Mouse (Mus musculus) v-Abl transformed pro-B cells (cell line): ENCODE measurements around the gene Mcemp1.

Experiments
- in situ Hi-C, 2 experiments: fragments of 400-800 bp; cut with MboI; formaldehyde crosslinking; loops; one replicate each; pipeline ENCODE4 v1.15.1; 2025; ENCODE audit not compliant: unreplicated experiment in 2 of 2

The Mcemp1 gene

GRCm38 (mm10) chr8:3665507-3665906 is at the start of gene Mcemp1:
TSS of gene Mcemp1 (plus strand) at chr8:3665754.
- in situ Hi-C loops, result no loop called here

GRCm38 (mm10) chr8:3621199-3621970 is 44.2 kb upstream of the Mcemp1 start, which contains the start of the genes Xab2 and Pet100:
TSS of gene Xab2 (minus strand) at chr8:3621316.
TSS of gene Pet100 (plus strand) at chr8:3621548.
- in situ Hi-C loops, result loop anchor here (10.0 kb wide), 2 partner anchors 107 to 267 kb away; partner anchors contain the start of genes A430078G23Rik (in 1 of the 2) and Pnpla6 (in 1 of the 2)

- in situ Hi-C loops, result loop anchor here (10.0 kb wide), 2 partner anchors 107 to 267 kb away; partner anchors contain the start of genes A430078G23Rik (in 1 of the 2) and Pnpla6 (in 1 of the 2)
These were observed 43.4 kb upstream of the Mcemp1 start for GRCm38 (mm10) chr8:3622119-3622518.

- in situ Hi-C loops, result loop anchor here (5.0 to 10.0 kb wide), 3 partner anchors 108 to 271 kb away; partner anchors contain the start of genes Pnpla6 (in 2 of the 2) and A430078G23Rik (in 1 of the 2)
These were observed 40.1 kb upstream of the Mcemp1 start, which contains the start of gene Pcp2 for GRCm38 (mm10) chr8:3625445-3625844. TSS of gene Pcp2 (minus strand) at chr8:3625545.

GRCm38 (mm10) chr8:3626971-3627370 is 38.6 kb upstream of the Mcemp1 start:
- in situ Hi-C loops, result loop anchor here (5.0 to 10.0 kb wide), 3 partner anchors 110 to 272 kb away; partner anchors contain the start of genes Pnpla6 (in 2 of the 2) and A430078G23Rik (in 1 of the 2)

- in situ Hi-C loops, result loop anchor here (5.0 to 10.0 kb wide), 3 partner anchors 111 to 273 kb away; partner anchors contain the start of genes Pnpla6 (in 2 of the 2) and A430078G23Rik (in 1 of the 2)
These were observed 37.5 kb upstream of the Mcemp1 start for GRCm38 (mm10) chr8:3628014-3628413.

GRCm38 (mm10) chr8:3630647-3631477 is 34.7 kb upstream of the Mcemp1 start, which contains the start of gene Stxbp2:
TSS of gene Stxbp2 (plus strand) at chr8:3630955.
- in situ Hi-C loops, result no loop called here

GRCm38 (mm10) chr8:3631478-3631875 is 34.1 kb upstream of the Mcemp1 start:
- in situ Hi-C loops, result no loop called here

- in situ Hi-C loops, result no loop called here
These were observed 19.8 kb upstream of the Mcemp1 start for GRCm38 (mm10) chr8:3645804-3646203.

- in situ Hi-C loops, result no loop called here
These were observed 18.6 kb upstream of the Mcemp1 start for GRCm38 (mm10) chr8:3646824-3647531.

- in situ Hi-C loops, result no loop called here
These were observed 18.0 kb upstream of the Mcemp1 start for GRCm38 (mm10) chr8:3647561-3647960.

- in situ Hi-C loops, result no loop called here
These were observed 17.3 kb upstream of the Mcemp1 start for GRCm38 (mm10) chr8:3648268-3648667.

- in situ Hi-C loops, result no loop called here
These were observed 16.6 kb upstream of the Mcemp1 start for GRCm38 (mm10) chr8:3648990-3649389.

GRCm38 (mm10) chr8:3652845-3653244 is 12.7 kb upstream of the Mcemp1 start:
- in situ Hi-C loops, result no loop called here

- in situ Hi-C loops, result no loop called here
These were observed 10.6 kb upstream of the Mcemp1 start for GRCm38 (mm10) chr8:3654726-3655508.

GRCm38 (mm10) chr8:3655526-3655925 is 10.0 kb upstream of the Mcemp1 start, which contains the start of gene Retn:
TSS of gene Retn (plus strand) at chr8:3655770.
- in situ Hi-C loops, result no loop called here

- in situ Hi-C loops, result no loop called here
These were observed 8.7 kb upstream of the Mcemp1 start for GRCm38 (mm10) chr8:3656725-3657381.

- in situ Hi-C loops, result no loop called here
These were observed 4.7 kb upstream of the Mcemp1 start for GRCm38 (mm10) chr8:3660889-3661288.

- in situ Hi-C loops, result no loop called here
These were observed 1.1 kb upstream of the Mcemp1 start for GRCm38 (mm10) chr8:3664405-3664804.
